Mouse (Mus musculus): ENCODE results near the gene Olfr1413.

DNA sequence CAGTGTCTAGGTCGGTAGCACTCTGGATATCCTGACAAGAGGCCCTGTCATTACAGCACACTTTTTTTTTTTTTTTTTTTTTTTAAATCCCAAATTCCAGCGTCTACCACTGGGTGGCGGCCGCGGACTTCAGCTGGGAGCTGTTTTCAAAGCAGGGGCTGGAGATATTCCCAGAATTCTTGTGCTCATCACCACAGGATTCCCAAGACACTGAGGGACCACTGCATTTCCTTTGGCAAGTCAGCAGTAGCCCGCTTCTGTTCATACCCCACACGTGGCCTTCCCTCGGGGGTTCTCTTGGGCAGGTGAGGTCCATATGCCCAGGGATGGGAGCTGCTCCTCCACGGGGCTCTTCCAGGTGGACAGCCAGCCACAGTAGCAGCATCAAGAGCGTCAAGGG, 49.7 kb upstream of the Olfr1413 start:
- TF ChIP-seq CTCF (IDR thresholded peaks at IDR 0.05; ENCODE audit: control insufficient read depth, insufficient read depth, low read length): 0 out of 2 replicates have a peak, but pooled peaks have one; percentile 18
- no peak for TF ChIP-seq POLR2A (IDR thresholded peaks at IDR 0.05; ENCODE audit: borderline replicate concordance, control insufficient read depth, low read depth, low read length)

Measured in bone marrow, adult 2 months (tissue).